Mouse (Mus musculus) stomach, embryonic 14.5 days (tissue): ENCODE measurements at regions not wholly inside any gene's neighbourhood (a gene's known extent, or its start where the extent isn't known, plus 50 kb on each side); places are given as distances from the start of the nearest gene placed in this dataset.
A peak's percentile ranks its signal among the peaks of the same experiment; 100 is the strongest.

Experiments
- ATAC-seq: fragments of 200-750 bp; cut with Nextera tagmentation; 2 replicates; pipeline ENCODE4 v1.8.0; 2017; ENCODE audit warnings: low read depth, moderate TSS enrichment; ENCODE audit not compliant: insufficient number of reproducible peaks, insufficient read depth, low FRiP score
- H3K27ac ChIP-seq: fragments of 300-500 bp; sonication (generic); 2 replicates; pipeline ENCODE4 v1.5.1; 2014; ENCODE audit warnings: mild to moderate bottlenecking, low read length, moderate library complexity, mixed read lengths
- H3K27me3 ChIP-seq: fragments of 300-500 bp; sonication (generic); 2 replicates; pipeline ENCODE4 v1.6.1; 2014; ENCODE audit warnings: low read length, control low read depth, mixed read lengths; ENCODE audit not compliant: control insufficient read depth, insufficient read depth
- H3K36me3 ChIP-seq: fragments of 300-500 bp; sonication (generic); 2 replicates; pipeline ENCODE4 v1.6.1; 2014; ENCODE audit warnings: mild to moderate bottlenecking, control low read depth, low read length, moderate library complexity, mixed read lengths; ENCODE audit not compliant: control insufficient read depth, insufficient read depth
- H3K4me1 ChIP-seq: fragments of 300-500 bp; sonication (generic); 2 replicates; pipeline ENCODE4 v1.6.1; 2014; ENCODE audit warnings: low read length, control low read depth, mixed read lengths; ENCODE audit not compliant: control insufficient read depth, insufficient read depth
- H3K4me2 ChIP-seq: fragments of 300-500 bp; sonication (generic); replicated peaks from 2 replicates; pipeline ENCODE4 v1.6.1; 2014; ENCODE audit warnings: low read depth, low read length, control low read depth
- H3K4me3 ChIP-seq: fragments of 300-500 bp; sonication (generic); 2 replicates; pipeline ENCODE4 v1.5.1; 2014; ENCODE audit warnings: low read depth, low read length, control low read depth
- H3K9ac ChIP-seq: fragments of 300-500 bp; sonication (generic); replicated peaks from 2 replicates; pipeline ENCODE4 v1.6.1; 2014; ENCODE audit warnings: low read depth, mild to moderate bottlenecking, control low read depth, low read length, moderate library complexity, mixed read lengths
- H3K9me3 ChIP-seq: fragments of 300-500 bp; sonication (generic); 2 replicates; pipeline ENCODE4 v1.6.1; 2016; ENCODE audit warnings: low read depth, low read length, control low read depth; ENCODE audit not compliant: control insufficient read depth
- WGBS: fragments of 180-500 bp; shearing (Covaris S2); extraction: QIAGEN DNeasy Blood & Tissue Kit; methylation state at CpG from one replicate; pipeline ENCODE4 v1.1.7; 2014; 5-methylcytosine and 5-hydroxymethylcytosine counted together

DNA sequence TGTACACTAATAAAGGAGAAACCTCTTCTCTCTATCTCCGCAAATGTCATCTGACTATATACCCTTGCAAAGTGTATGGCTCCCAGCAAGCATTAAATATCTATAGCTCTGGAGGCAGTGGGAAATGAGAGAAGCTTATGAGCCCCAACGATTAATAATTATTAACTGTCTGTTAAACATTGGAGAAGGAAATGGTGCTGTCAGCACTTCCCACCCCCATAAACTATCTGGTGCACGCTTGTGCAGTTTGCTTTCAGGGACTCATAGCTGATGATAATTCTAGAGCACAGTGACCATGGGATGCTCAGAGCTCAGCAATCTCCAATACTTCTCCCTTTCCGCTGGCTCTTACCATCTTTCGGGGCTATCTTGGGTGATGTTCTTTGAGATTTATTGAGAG lies 541.2 kb downstream of the Grxcr1 start:
- Histone ChIP-seq H3K36me3 (no peaks in the 10 kb centered on the region), H3K4me1 (no peaks in the 10 kb centered on the region), H3K9ac (no peak overlapping the region), H3K27me3 (no peaks in the 10 kb centered on the region), H3K4me2 (no peak overlapping the region), H3K4me3 (no peak overlapping the region), H3K27ac (no peak overlapping the region), H3K9me3 (no peaks in the 10 kb centered on the region)
- WGBS, result 80% methylated on average over 5 of the region's 5 CpGs
- ATAC-seq, result no peak

DNA sequence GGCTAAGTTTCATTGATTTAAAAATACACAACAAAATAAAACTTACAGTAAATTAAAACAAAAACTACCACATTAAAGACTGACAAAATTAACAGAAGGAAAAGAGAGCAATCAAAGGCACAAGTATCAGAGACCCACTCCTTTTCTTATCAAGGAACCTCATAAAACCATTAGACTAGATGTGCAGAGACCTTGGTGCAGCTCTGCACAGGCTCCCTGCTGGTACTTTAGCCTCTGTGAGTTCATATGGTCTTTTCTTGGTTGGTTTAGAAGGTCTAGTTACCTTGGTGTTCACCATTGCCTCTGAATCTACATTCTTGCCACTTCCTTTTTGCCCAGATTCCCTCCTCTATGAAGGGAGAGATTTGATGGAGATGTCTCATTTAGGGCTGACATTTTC lies 544.2 kb downstream of the Grxcr1 start:
- ATAC-seq, result no peak
- no peaks in the 10 kb centered on the region for H3K27me3 ChIP-seq
- no peak overlapping the region for H3K27ac ChIP-seq

DNA sequence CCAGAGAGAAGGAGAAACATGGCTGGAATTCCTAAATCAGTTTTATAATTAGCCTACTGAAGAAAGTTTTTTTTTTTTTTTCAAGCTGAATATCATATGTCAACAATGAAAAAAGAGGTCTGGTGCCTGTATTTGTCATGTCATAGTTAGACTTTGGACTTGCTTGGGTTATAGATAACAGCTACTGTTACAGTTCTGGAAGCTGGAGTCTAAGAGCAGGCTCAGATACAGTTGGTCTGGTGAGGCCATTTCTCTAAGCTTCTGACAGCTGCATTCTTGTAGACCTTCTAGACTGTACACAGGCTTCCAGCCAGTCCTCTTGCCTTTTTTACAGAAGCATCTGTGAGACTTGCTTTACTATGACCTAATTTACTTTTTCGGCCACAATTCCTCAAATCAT lies 546.9 kb downstream of the Grxcr1 start:
- peak; percentile 95 for ATAC-seq
- 76% methylated on average over 1 of the region's 1 CpGs for WGBS
- no peaks in the 10 kb centered on the region for H3K36me3 ChIP-seq

More for the DNA sequence above, 544.2 kb downstream of the Grxcr1 start:
- Histone ChIP-seq H3K4me3 (no peak overlapping the region), H3K36me3 (no peaks in the 10 kb centered on the region), H3K9ac (no peak overlapping the region), H3K4me2 (no peak overlapping the region), H3K4me1 (no peaks in the 10 kb centered on the region), H3K9me3 (no peaks in the 10 kb centered on the region)

DNA sequence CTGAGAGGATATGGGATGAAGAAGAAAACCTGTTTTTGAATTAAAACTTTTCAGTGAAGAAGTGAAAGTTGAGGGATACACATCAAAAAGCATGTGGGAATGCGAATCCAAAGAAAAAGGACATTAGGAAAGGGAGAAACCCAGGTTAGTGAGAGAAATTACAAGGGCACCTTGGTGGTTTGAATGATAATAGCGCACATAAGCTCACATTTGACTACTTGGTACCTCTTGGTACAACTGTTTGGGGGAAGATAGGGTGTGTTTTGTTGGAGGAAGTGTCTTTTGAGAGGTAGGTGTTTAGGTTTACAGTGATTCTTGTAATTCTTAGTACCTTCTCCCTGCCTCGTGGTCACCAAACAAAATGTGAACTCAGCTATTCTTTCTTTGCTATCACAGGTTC lies 560.8 kb downstream of the Grxcr1 start:
- Histone ChIP-seq H3K4me3 (no peak overlapping the region), H3K27ac (no peak overlapping the region), H3K4me1 (no peaks in the 10 kb centered on the region), H3K9ac (no peak overlapping the region), H3K4me2 (no peak overlapping the region), H3K36me3 (no peaks in the 10 kb centered on the region), H3K9me3 (no peaks in the 10 kb centered on the region), H3K27me3 (no peaks in the 10 kb centered on the region)
- ATAC-seq, result no peak
- 70% methylated on average over 3 of the region's 3 CpGs for WGBS

More for the DNA sequence above, 546.9 kb downstream of the Grxcr1 start:
- no peaks in the 10 kb centered on the region for H3K4me1 ChIP-seq
- no peak overlapping the region for H3K4me2 ChIP-seq
- no peak overlapping the region for H3K4me3 ChIP-seq
- H3K9me3 ChIP-seq, result no peaks in the 10 kb centered on the region
- no peak overlapping the region for H3K9ac ChIP-seq
- H3K27me3 ChIP-seq, result no peaks in the 10 kb centered on the region
- H3K27ac ChIP-seq, result no peak overlapping the region

DNA sequence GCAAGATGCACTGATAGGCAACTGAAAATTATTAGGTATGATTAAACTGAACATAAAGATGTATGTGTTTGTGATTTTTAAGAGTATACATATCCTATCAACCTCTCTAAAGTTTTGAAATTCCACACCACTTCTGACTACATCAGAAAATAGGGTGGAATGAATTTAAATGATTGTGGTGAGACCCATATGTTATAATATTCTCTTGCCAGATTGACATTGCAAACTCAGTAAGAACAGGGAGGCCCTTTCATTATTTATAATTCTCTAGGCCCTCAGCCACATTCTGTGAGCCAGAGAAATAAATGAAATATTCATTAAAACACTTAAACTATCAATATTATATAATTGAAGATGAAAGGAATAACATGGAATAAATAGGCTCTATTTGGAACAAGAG lies 586.8 kb downstream of the Grxcr1 start:
- ATAC-seq, result no peak
- Histone ChIP-seq H3K36me3 (no peaks in the 10 kb centered on the region), H3K4me1 (no peaks in the 10 kb centered on the region), H3K4me3 (no peak overlapping the region), H3K9me3 (no peaks in the 10 kb centered on the region), H3K9ac (no peak overlapping the region), H3K27ac (no peak overlapping the region), H3K27me3 (no peaks in the 10 kb centered on the region), H3K4me2 (no peak overlapping the region)

DNA sequence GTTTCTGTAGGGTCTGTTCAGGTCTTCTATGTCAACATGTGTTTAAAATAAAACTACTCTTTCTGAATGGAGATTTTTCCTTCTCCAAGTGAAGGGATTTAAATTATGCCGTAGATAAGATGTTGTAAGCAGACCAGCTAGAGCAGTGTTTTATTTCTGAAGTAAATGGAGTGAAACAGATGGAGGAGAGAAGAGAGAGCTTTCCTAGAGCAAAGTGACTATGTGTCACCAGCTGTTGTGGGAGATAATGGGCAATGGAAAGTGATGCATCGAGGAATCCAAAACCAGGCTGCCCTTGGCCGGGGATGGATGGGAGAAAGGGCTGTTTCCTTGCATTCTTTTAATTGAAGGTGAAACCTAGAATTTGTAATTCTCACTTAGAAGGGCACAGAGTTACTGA lies 603.8 kb downstream of the Grxcr1 start:
- 78% methylated on average over 3 of the region's 3 CpGs for WGBS
- Histone ChIP-seq H3K9ac (no peak overlapping the region), H3K9me3 (no peaks in the 10 kb centered on the region), H3K27ac (no peak overlapping the region), H3K36me3 (no peaks in the 10 kb centered on the region), H3K4me1 (no peaks in the 10 kb centered on the region), H3K4me3 (no peak overlapping the region), H3K27me3 (no peaks in the 10 kb centered on the region), H3K4me2 (no peak overlapping the region)
- no peak for ATAC-seq

DNA sequence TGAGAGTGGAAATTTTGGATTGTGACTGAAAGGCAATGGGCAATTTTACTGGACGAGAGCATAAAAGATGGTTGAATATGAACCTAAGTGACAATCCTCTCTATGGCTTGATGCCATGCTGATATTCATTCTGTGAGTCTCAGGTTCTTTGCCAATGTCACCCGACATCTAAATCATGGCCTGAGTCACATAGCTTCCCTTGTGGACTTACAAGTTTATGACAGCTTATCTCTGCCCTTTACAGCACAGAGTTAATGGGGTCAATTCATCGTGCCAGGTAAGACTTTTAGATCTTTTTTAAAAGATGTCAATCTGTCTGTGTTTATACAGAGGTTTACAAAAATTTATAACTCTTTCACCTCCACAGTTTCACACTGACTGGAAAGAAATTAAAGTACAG lies 641.2 kb downstream of the Grxcr1 start:
- Histone ChIP-seq H3K4me2 (no peak overlapping the region), H3K9ac (no peak overlapping the region), H3K36me3 (no peaks in the 10 kb centered on the region), H3K27ac (no peak overlapping the region), H3K27me3 (no peaks in the 10 kb centered on the region), H3K4me1 (no peaks in the 10 kb centered on the region), H3K4me3 (no peak overlapping the region), H3K9me3 (no peaks in the 10 kb centered on the region)
- no peak for ATAC-seq
- 75% methylated on average over 3 of the region's 3 CpGs for WGBS

DNA sequence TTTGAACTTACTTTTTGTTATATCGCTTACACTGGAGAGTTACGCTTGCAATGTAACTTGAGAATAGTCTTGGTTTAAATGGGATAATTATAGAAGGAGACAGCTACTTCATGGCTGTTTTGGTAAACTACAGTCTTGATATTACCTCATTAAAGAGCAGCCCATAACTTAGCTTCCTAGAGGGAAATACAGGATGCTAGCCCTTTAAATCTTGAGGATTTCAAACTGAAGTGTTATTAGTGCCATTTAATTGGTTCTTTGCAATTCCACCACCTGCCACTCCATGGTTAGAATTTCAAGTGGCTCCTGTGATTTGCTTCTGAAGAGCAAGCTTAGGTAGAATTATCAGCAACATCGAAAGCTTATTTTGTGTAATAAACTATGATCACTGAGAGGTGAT lies 640.1 kb downstream of the Kctd8 start:
- Histone ChIP-seq H3K36me3 (no peaks in the 10 kb centered on the region), H3K4me1 (no peaks in the 10 kb centered on the region), H3K27ac (no peak overlapping the region), H3K27me3 (no peaks in the 10 kb centered on the region), H3K4me3 (no peak overlapping the region), H3K9me3 (no peaks in the 10 kb centered on the region), H3K4me2 (no peak overlapping the region), H3K9ac (no peak overlapping the region)
- 66% methylated on average over 3 of the region's 3 CpGs for WGBS
- ATAC-seq, result no peak

DNA sequence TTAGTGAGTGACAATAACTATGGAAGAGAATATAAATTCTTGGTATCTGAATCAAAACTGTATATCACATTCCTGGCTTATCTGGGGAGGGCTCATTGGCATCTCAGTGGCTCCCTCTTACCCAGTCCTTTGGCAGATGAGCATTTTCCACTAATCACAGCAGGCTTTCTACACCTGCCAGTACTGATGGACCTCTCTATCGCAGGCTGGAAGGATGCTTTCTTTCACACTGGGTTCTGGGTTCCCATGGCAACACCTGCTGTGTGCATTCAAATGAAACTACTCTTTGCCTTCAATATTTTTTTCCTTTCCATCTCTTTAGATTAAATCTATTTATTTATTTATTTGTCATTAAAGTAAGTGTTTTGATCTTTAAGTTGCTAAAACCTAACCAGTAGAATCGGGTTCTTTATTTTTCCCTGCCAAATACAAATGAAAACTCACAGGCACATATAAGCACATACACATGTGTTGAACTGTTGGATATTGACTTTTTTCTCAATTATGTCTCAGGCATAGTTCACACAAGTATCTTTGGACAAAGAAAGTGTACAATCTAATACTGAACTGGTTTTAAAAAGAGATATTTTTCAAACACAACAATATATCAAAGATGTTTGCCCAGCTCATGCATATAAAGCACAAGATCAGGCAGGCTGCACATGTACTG lies 635.9 kb downstream of the Kctd8 start:
- ATAC-seq, result no peak
- Histone ChIP-seq H3K4me2 (no peak overlapping the region), H3K27me3 (no peaks in the 10 kb centered on the region), H3K9ac (no peak overlapping the region), H3K4me1 (no peaks in the 10 kb centered on the region), H3K27ac (no peak overlapping the region), H3K36me3 (no peaks in the 10 kb centered on the region), H3K4me3 (no peak overlapping the region), H3K9me3 (no peaks in the 10 kb centered on the region)
- 83% methylated on average over 2 of the region's 2 CpGs for WGBS
